Mouse (Mus musculus) bone marrow, adult 2 months (tissue): ENCODE measurements around the gene Map3k1.

Experiments
- CTCF ChIP-seq: fragments of 200-500 bp; IDR thresholded peaks from 2 replicates; pipeline ENCODE4 v1.5.1; 2011; ENCODE audit warnings: low read length, control low read depth; ENCODE audit not compliant: control insufficient read depth, insufficient read depth
- POLR2A ChIP-seq: fragments of 200-500 bp; IDR thresholded peaks from 2 replicates; pipeline ENCODE4 v1.6.1; 2011; ENCODE audit warnings: low read depth, mild to moderate bottlenecking, control low read depth, low read length, borderline replicate concordance; ENCODE audit not compliant: control insufficient read depth

GRCm38 (mm10) chr13:111803506-111803905, 5.3 kb downstream of the Map3k1 start:
- TF ChIP-seq CTCF: no peak
- TF ChIP-seq POLR2A: no peak
